Mouse (Mus musculus) embryonic stem cell, embryonic (primary cell): Measurements from ENCODE around the gene Tmem205.

Experiments
- CTCF ChIA-PET, 4 experiments: fragments of 300-600 bp in 2 of 4; fragments of 350-600 bp in 2 of 4; sonication (Branson Sonifier 250); formaldehyde crosslinking; loops; one replicate each; lab custom pipeline; 2022; ENCODE audit warnings: inconsistent platforms in 2 of 4; lab: Charles Lee
- POLR2A ChIA-PET, 4 experiments: fragments of 300-600 bp in 2 of 4; fragments of 350-600 bp in 2 of 4; sonication (Branson Sonifier 250); formaldehyde crosslinking; loops; one replicate each; lab custom pipeline; 2022; ENCODE audit warnings: antibody characterized with exemption in 4 of 4, inconsistent platforms in 1 of 4; lab: Charles Lee

Gene Tmem205

GRCm38 (mm10) chr9:21909474-21910223, 17.7 kb downstream of the Tmem205 start:
- CTCF ChIA-PET, result interaction anchor here in 1 of 4 experiments (0.6 to 0.9 kb wide), 2 partner anchors 38 to 247 kb away, joined by 3 read pairs; partner anchors contain the start of gene Pigyl
- POLR2A ChIA-PET, result interaction anchor here in 2 of 4 experiments (0.5 to 1.7 kb wide), 5 partner anchors 8 to 440 kb away, joined by 3 to 8 read pairs (median 3); partner anchors contain the start of genes Ccdc159 (in 1 of the 2), Plppr2 (in 1 of the 2), Rab3d (in 1 of the 2) and Tmem205 (in 1 of the 2)

GRCm38 (mm10) chr9:21908216-21908615, 19.1 kb downstream of the Tmem205 start:
- CTCF ChIA-PET, result interaction anchor here in 2 of 4 experiments (0.6 to 1.5 kb wide), 2 partner anchors 15 to 104 kb away, joined by 3 to 4 read pairs; no protein-coding TSS in a partner anchor
- POLR2A ChIA-PET, result interaction anchor here in 2 of 4 experiments (0.7 to 1.7 kb wide), 4 partner anchors 10 to 342 kb away, joined by 3 to 8 read pairs (median 4); partner anchors contain the start of genes Ecsit (in 1 of the 2) and Rab3d (in 1 of the 2)

- CTCF ChIA-PET, result interaction anchor here in 1 of 4 experiments (0.6 kb wide), 1 partner anchor 302 kb away, joined by 6 read pairs; no protein-coding TSS in a partner anchor
- POLR2A ChIA-PET, result interaction anchor here in 2 of 4 experiments (0.8 to 1.7 kb wide), 4 partner anchors 10 to 147 kb away, joined by 3 to 5 read pairs (median 4); partner anchors contain the start of genes Ccdc159 (in 1 of the 2) and Tmem205 (in 1 of the 2)
Measured at GRCm38 (mm10) chr9:21904031-21904430, 23.3 kb downstream of the Tmem205 start.

GRCm38 (mm10) chr9:21901223-21901820, 26.0 kb downstream of the Tmem205 start:
- ChIA-PET CTCF (interaction anchor here in 1 of 4 experiments (0.8 to 1.4 kb wide), 3 partner anchors 16 to 254 kb away, joined by 3 read pairs; partner anchors contain the start of gene Rab3d), POLR2A (interaction anchor here in 3 of 4 experiments (0.5 to 2.1 kb wide), 19 partner anchors 10 to 255 kb away, joined by 3 to 11 read pairs (median 3); partner anchors contain the start of genes Ccdc159 (in 2 of the 3), Rab3d (in 2 of the 3), Tmem205 (in 2 of the 3) and Ldlr (in 1 of the 3))

GRCm38 (mm10) chr9:21889229-21889628, 38.1 kb downstream of the Tmem205 start:
- CTCF ChIA-PET, result interaction anchor here in 1 of 4 experiments (1.4 kb wide), 1 partner anchor 18 kb away, joined by 3 read pairs; no protein-coding TSS in a partner anchor
- POLR2A ChIA-PET, result interaction anchor here in 1 of 4 experiments (0.7 to 1.6 kb wide), 2 partner anchors 12 to 15 kb away, joined by 3 read pairs; no protein-coding TSS in a partner anchor

- POLR2A ChIA-PET, result interaction anchor here in 3 of 4 experiments (0.6 to 2.0 kb wide), 23 partner anchors 10 to 278 kb away, joined by 3 to 13 read pairs (median 3); partner anchors contain the start of gene Ldlr (in 2 of the 3)
Measured at GRCm38 (mm10) chr9:21876601-21877000, 50.8 kb downstream of the Tmem205 start.

GRCm38 (mm10) chr9:21872204-21872603, 55.2 kb downstream of the Tmem205 start:
- CTCF ChIA-PET, result interaction anchor here in 2 of 4 experiments (0.6 to 1.9 kb wide), 5 partner anchors 11 to 326 kb away, joined by 3 to 6 read pairs (median 3); no protein-coding TSS in a partner anchor
- POLR2A ChIA-PET, result interaction anchor here in 2 of 4 experiments (1.0 to 2.0 kb wide), 5 partner anchors 11 to 120 kb away, joined by 3 to 7 read pairs (median 3); partner anchors contain the start of gene Angptl8 (in 1 of the 2)

More at GRCm38 (mm10) chr9:21876601-21877000, 50.8 kb downstream of the Tmem205 start:
- CTCF ChIA-PET, result interaction anchor here (0.6 to 2.1 kb wide), 23 partner anchors 8 to 289 kb away, joined by 3 to 10 read pairs (median 3); partner anchors contain the start of gene Rab3d (in 1 of the 4)
